8 mouse cellular contexts compared by ENCODE assay signal in the genomic region with DNA sequence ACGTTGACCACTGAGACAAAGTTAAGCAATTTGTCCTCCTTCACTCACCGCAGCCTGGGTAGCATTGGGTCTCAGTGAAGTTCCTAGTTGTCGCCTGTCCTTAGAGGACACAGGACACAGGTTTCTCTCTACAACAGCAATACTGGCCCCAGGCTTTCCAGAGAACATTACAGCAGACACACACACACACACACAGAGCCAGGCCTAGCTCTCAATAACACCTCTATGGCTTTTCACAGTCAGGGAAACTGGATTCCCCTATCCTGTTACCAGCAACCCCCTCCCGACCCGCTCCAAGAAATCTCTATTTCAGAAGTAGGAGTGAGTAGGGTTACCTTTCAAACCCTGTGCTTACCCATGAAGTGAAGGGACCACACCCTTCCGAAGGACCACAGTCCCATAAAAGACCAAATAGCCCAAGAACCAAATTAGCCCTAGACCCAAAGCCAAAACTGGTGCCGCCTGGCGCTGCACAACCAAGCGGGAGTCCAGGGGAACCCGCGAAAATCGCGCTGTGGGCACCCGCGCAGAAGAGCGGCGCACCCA. TPM values are rescaled to one million over a fixed set of nuclear protein-coding genes. Genes with fewer than 3 reads are reported as not detected.
DNase-seq lines count a peak whose midpoint lies in the region; ATAC-seq and TF ChIP-seq lines count a peak whose summit lies in the region.

No protein-coding gene starts in this region.

- H3K27ac ChIP-seq in left cerebral cortex, adult 2 months: no peak overlapping the region
- H3K27ac ChIP-seq in hindbrain, embryonic 16.5 days (ENCODE audit: low read depth, low read length): no peak overlapping the region
- no peak overlapping the region for H3K27ac ChIP-seq in midbrain, embryonic 16.5 days (ENCODE audit: low read length)

- TF ChIP-seq CTCF in left cerebral cortex, adult 2 months (IDR thresholded peaks at IDR 0.05): no peak

- no peak for DNase-seq in left cerebral cortex, adult 2 months (ENCODE audit: extremely low spot score in 1 of 2, low spot score in 2 of 2)
- DNase-seq in left cerebral cortex, adult 11 months (ENCODE audit: low spot score): no peak
- DNase-seq in embryo, embryonic 11 days: peak; percentile 10
- DNase-seq in adrenal gland, postnatal 36 days: no peak
- no peak for DNase-seq in layer of hippocampus, postnatal 25 days (ENCODE audit: extremely low spot score in 1 of 2, low spot score in 1 of 2)
- DNase-seq in ovary, postnatal 36 days (ENCODE audit: low spot score): no peak

- WGBS in hindbrain, embryonic 16.5 days: 19% methylated on average over 11 of the region's 17 CpGs
- WGBS in midbrain, embryonic 16.5 days: 15% methylated on average over 17 of the region's 17 CpGs

- H3K4me3 ChIP-seq in left cerebral cortex, adult 2 months: peak overlapping the region; percentile 66
- peak overlapping the region; percentile 86 for H3K4me3 ChIP-seq in hindbrain, embryonic 16.5 days (ENCODE audit: low read length)
- peak overlapping the region; percentile 72 for H3K4me3 ChIP-seq in midbrain, embryonic 16.5 days (ENCODE audit: low read depth, low read length)

- peak overlapping the region; percentile 80 for H3K9ac ChIP-seq in hindbrain, embryonic 16.5 days (ENCODE audit: low read depth, low read length)
- H3K9ac ChIP-seq in midbrain, embryonic 16.5 days (ENCODE audit: low read depth, low read length): peak overlapping the region; percentile 75

- H3K36me3 ChIP-seq in hindbrain, embryonic 16.5 days (ENCODE audit: control insufficient read depth, insufficient read depth, low read length): no peaks in the 10 kb centered on the region
- H3K36me3 ChIP-seq in midbrain, embryonic 16.5 days (ENCODE audit: control insufficient read depth, insufficient read depth, low read length): no peaks in the 10 kb centered on the region

- intact Hi-C loops in left cerebral cortex, adult 2 months (cut with DNase I): no loop called here

- no peaks in the 10 kb centered on the region for H3K9me3 ChIP-seq in hindbrain, embryonic 16.5 days (ENCODE audit: control insufficient read depth, low read length)
- no peaks in the 10 kb centered on the region for H3K9me3 ChIP-seq in midbrain, embryonic 16.5 days (replicated peaks; ENCODE audit: control insufficient read depth, low read length, poor library complexity, severe bottlenecking)

- peaks cover 12% of the 10 kb centered on the region for H3K27me3 ChIP-seq in hindbrain, embryonic 16.5 days (replicated peaks; ENCODE audit: control insufficient read depth, insufficient read depth, low read length)
- peaks cover 7% of the 10 kb centered on the region for H3K27me3 ChIP-seq in midbrain, embryonic 16.5 days (ENCODE audit: control insufficient read depth, insufficient read depth, low read depth, low read length)

- H3K4me1 ChIP-seq in hindbrain, embryonic 16.5 days (ENCODE audit: control insufficient read depth, insufficient read depth, low read depth, low read length): peaks cover 8% of the 10 kb centered on the region
- no peaks in the 10 kb centered on the region for H3K4me1 ChIP-seq in midbrain, embryonic 16.5 days (ENCODE audit: control insufficient read depth, insufficient read depth, low read length)

- 0 out of 2 replicates have a peak, but pooled peaks have one; percentile 38 for ATAC-seq in hindbrain, embryonic 16.5 days
- ATAC-seq in midbrain, embryonic 16.5 days: peak; percentile 29

- peak overlapping the region; percentile 100 for H3K4me2 ChIP-seq in hindbrain, embryonic 16.5 days (ENCODE audit: low read length)
- H3K4me2 ChIP-seq in midbrain, embryonic 16.5 days (ENCODE audit: low read length): peak overlapping the region; percentile 96

RNA-seq across cellular contexts. Expression of a gene that starts 0.9 kb away (rescaled TPM):
- total RNA-seq in left cerebral cortex, adult 2 months (2021): 10 to 100 TPM; 28.8 to 31.5 TPM
- 6.7 and 9.0 TPM in 2 replicates for polyA plus RNA-seq in hindbrain, embryonic 16.5 days (2015; fragmentation: Nextera tagmentation; extraction: Ambion mirVana)
- polyA plus RNA-seq in midbrain, embryonic 16.5 days (2015; fragmentation: Nextera tagmentation; extraction: Ambion mirVana): 7.0 and 7.4 TPM in 2 replicates
- 10 to 100 TPM; 22.9 to 30.1 TPM for total RNA-seq in adrenal gland, postnatal 36 days (2021)
- total RNA-seq in layer of hippocampus, postnatal 25 days (2021): 10 to 100 TPM; 20.1 to 20.6 TPM

RNA-seq across cellular contexts. Expression of a gene that starts 26.0 kb away (rescaled TPM):
- 10 to 100 TPM; 39.1 to 39.6 TPM for total RNA-seq in left cerebral cortex, adult 2 months (2021)
- polyA plus RNA-seq in hindbrain, embryonic 16.5 days (2015; fragmentation: Nextera tagmentation; extraction: Ambion mirVana): 56.1 and 61.3 TPM in 2 replicates
- polyA plus RNA-seq in midbrain, embryonic 16.5 days (2015; fragmentation: Nextera tagmentation; extraction: Ambion mirVana): 45.7 and 55.2 TPM in 2 replicates
- 10 to 100 TPM; 17.9 to 19.3 TPM for total RNA-seq in adrenal gland, postnatal 36 days (2021)
- total RNA-seq in layer of hippocampus, postnatal 25 days (2021): 10 to 100 TPM; 38.5 to 46.5 TPM
